Mouse (Mus musculus) stomach, embryonic 15.5 days (tissue): ENCODE data around the gene Agxt2. TPM values are rescaled to one million over a fixed set of nuclear protein-coding genes. Genes with fewer than 3 reads are reported as not detected.

Source experiments
- ATAC-seq: fragments of 200-750 bp; cut with Nextera tagmentation; 2 replicates; pipeline ENCODE4 v1.8.0; 2017; ENCODE audit warnings: low read depth, moderate number of reproducible peaks, moderate TSS enrichment; ENCODE audit not compliant: insufficient read depth, low FRiP score
- H3K27ac ChIP-seq: fragments of 300-500 bp; sonication (generic); 2 replicates; pipeline ENCODE4 v1.5.1; 2015; ENCODE audit warnings: mild to moderate bottlenecking, inconsistent platforms
- H3K27me3 ChIP-seq: fragments of 300-500 bp; sonication (generic); replicated peaks from 2 replicates; pipeline ENCODE4 v1.6.1; 2015; ENCODE audit warnings: inconsistent platforms
- H3K36me3 ChIP-seq: fragments of 300-500 bp; sonication (generic); 2 replicates; pipeline ENCODE4 v1.6.1; 2015; ENCODE audit warnings: inconsistent platforms
- H3K4me1 ChIP-seq: fragments of 300-500 bp; sonication (generic); 2 replicates; pipeline ENCODE4 v1.6.1; 2015; ENCODE audit warnings: inconsistent platforms
- H3K4me2 ChIP-seq: fragments of 300-500 bp; sonication (generic); 2 replicates; pipeline ENCODE4 v1.6.1; 2015; ENCODE audit warnings: mild to moderate bottlenecking, inconsistent platforms
- H3K4me3 ChIP-seq: fragments of 300-500 bp; sonication (generic); replicated peaks from 2 replicates; pipeline ENCODE4 v1.5.1; 2015; ENCODE audit warnings: inconsistent platforms
- H3K9ac ChIP-seq: fragments of 300-500 bp; sonication (generic); 2 replicates; pipeline ENCODE4 v1.6.1; 2015; ENCODE audit warnings: inconsistent platforms
- H3K9me3 ChIP-seq: fragments of 300-500 bp; sonication (generic); 2 replicates; pipeline ENCODE4 v1.6.1; 2016; ENCODE audit warnings: inconsistent platforms
- WGBS: fragments of 180-500 bp; shearing (Covaris S2); methylation state at CpG from one replicate; pipeline ENCODE4 v1.1.7; 2015; 5-methylcytosine and 5-hydroxymethylcytosine counted together
- polyA plus RNA-seq: library from polyadenylated mRNA; unstranded; fragments of >200 nt; fragmentation: Nextera tagmentation; extraction: Ambion mirVana; gene quantifications from 2 replicates; pipeline ENCODE4 v1.2.1, GENCODE M21; 2015

Gene Agxt2
- 0.28 and 0.80 TPM in 2 replicates for polyA plus RNA-seq

- Histone ChIP-seq H3K27ac (no peak within 1 kb of the TSS), H3K27me3 (no peaks in the 10 kb centered on the region), H3K36me3 (no peaks in the 10 kb centered on the region), H3K4me1 (no peaks in the 10 kb centered on the region), H3K9ac (no peak within 1 kb of the TSS), H3K9me3 (no peaks in the 10 kb centered on the region), H3K4me2 (no peak within 1 kb of the TSS), H3K4me3 (no peak within 1 kb of the TSS)
- ATAC-seq: peak; percentile 50; the same call in 1 of the 2 replicates
- 63% methylated on average over 9 of the region's 9 CpGs for WGBS
Observed at GRCm38 (mm10) chr15:10358039-10358948, at the start of gene Agxt2. Gene Agxt2 (plus strand): TSS chr15:10358532.

GRCm38 (mm10) chr15:10311826-10312225 is 46.5 kb upstream of the Agxt2 start:
- H3K4me2 ChIP-seq: no peak overlapping the region
- no peak overlapping the region for H3K4me3 ChIP-seq
- H3K36me3 ChIP-seq: no peaks in the 10 kb centered on the region
- no peaks in the 10 kb centered on the region for H3K4me1 ChIP-seq
- H3K27ac ChIP-seq: no peak overlapping the region
- WGBS: 67% methylated on average over 5 of the region's 5 CpGs
- no peaks in the 10 kb centered on the region for H3K27me3 ChIP-seq
- H3K9ac ChIP-seq: no peak overlapping the region
- no peak for ATAC-seq
- no peaks in the 10 kb centered on the region for H3K9me3 ChIP-seq

- no peaks in the 10 kb centered on the region for H3K27me3 ChIP-seq
- no peak; the same call in 1 of the 2 replicates for ATAC-seq
- no peak overlapping the region for H3K9ac ChIP-seq
- no peak overlapping the region for H3K4me2 ChIP-seq
- H3K4me1 ChIP-seq: no peaks in the 10 kb centered on the region
- no peak overlapping the region for H3K4me3 ChIP-seq
- no peaks in the 10 kb centered on the region for H3K9me3 ChIP-seq
- 48% methylated on average over 7 of the region's 7 CpGs for WGBS
- H3K27ac ChIP-seq: no peak overlapping the region
- H3K36me3 ChIP-seq: no peaks in the 10 kb centered on the region
Observed at GRCm38 (mm10) chr15:10313522-10314455, 44.5 kb upstream of the Agxt2 start.

- H3K36me3 ChIP-seq: no peaks in the 10 kb centered on the region
- H3K4me1 ChIP-seq: no peaks in the 10 kb centered on the region
- no peak within 1 kb of the TSS for H3K27ac ChIP-seq
- H3K4me3 ChIP-seq: no peak within 1 kb of the TSS
- no peaks in the 10 kb centered on the region for H3K9me3 ChIP-seq
- no peaks in the 10 kb centered on the region for H3K27me3 ChIP-seq
- 84% methylated on average over 2 of the region's 2 CpGs for WGBS
- H3K9ac ChIP-seq: no peak within 1 kb of the TSS
- ATAC-seq: no peak
- no peak within 1 kb of the TSS for H3K4me2 ChIP-seq
Observed at GRCm38 (mm10) chr15:10325080-10325479, 33.3 kb upstream of the Agxt2 start, which contains the start of gene Gm21973. Gene Gm21973 (plus strand): TSS chr15:10325380.

- no peaks in the 10 kb centered on the region for H3K9me3 ChIP-seq
- H3K27ac ChIP-seq: no peak overlapping the region
- ATAC-seq: no peak
- no peak overlapping the region for H3K9ac ChIP-seq
- no peaks in the 10 kb centered on the region for H3K27me3 ChIP-seq
- H3K4me1 ChIP-seq: no peaks in the 10 kb centered on the region
- no peaks in the 10 kb centered on the region for H3K36me3 ChIP-seq
- no peak overlapping the region for H3K4me2 ChIP-seq
- WGBS: 78% methylated on average over 3 of the region's 3 CpGs
- H3K4me3 ChIP-seq: no peak overlapping the region
Observed at GRCm38 (mm10) chr15:10330626-10331025, 27.7 kb upstream of the Agxt2 start.

- ATAC-seq: no peak
- Histone ChIP-seq H3K27ac (no peak overlapping the region), H3K9ac (no peak overlapping the region), H3K36me3 (no peaks in the 10 kb centered on the region), H3K27me3 (no peaks in the 10 kb centered on the region), H3K4me1 (no peaks in the 10 kb centered on the region), H3K9me3 (no peaks in the 10 kb centered on the region), H3K4me3 (no peak overlapping the region), H3K4me2 (no peak overlapping the region)
- WGBS: 95% methylated on average over 1 of the region's 1 CpGs
Observed at GRCm38 (mm10) chr15:10332566-10332965, 25.8 kb upstream of the Agxt2 start.

- Histone ChIP-seq H3K9ac (no peak overlapping the region), H3K4me1 (no peaks in the 10 kb centered on the region), H3K36me3 (no peaks in the 10 kb centered on the region), H3K27ac (no peak overlapping the region), H3K27me3 (no peaks in the 10 kb centered on the region), H3K4me2 (no peak overlapping the region), H3K9me3 (no peaks in the 10 kb centered on the region), H3K4me3 (no peak overlapping the region)
- 75% methylated on average over 3 of the region's 3 CpGs for WGBS
- ATAC-seq: no peak
Observed at GRCm38 (mm10) chr15:10338606-10339005, 19.7 kb upstream of the Agxt2 start.

- Histone ChIP-seq H3K36me3 (no peaks in the 10 kb centered on the region), H3K9me3 (no peaks in the 10 kb centered on the region), H3K27ac (no peak overlapping the region), H3K4me1 (no peaks in the 10 kb centered on the region), H3K27me3 (no peaks in the 10 kb centered on the region), H3K9ac (no peak overlapping the region), H3K4me2 (no peak overlapping the region), H3K4me3 (no peak overlapping the region)
- WGBS: 82% methylated on average over 6 of the region's 6 CpGs
- no peak for ATAC-seq
Observed at GRCm38 (mm10) chr15:10347044-10347443, 11.3 kb upstream of the Agxt2 start.

- Histone ChIP-seq H3K36me3 (no peaks in the 10 kb centered on the region), H3K9me3 (no peaks in the 10 kb centered on the region), H3K27me3 (no peaks in the 10 kb centered on the region), H3K4me1 (no peaks in the 10 kb centered on the region), H3K4me3 (no peak overlapping the region), H3K4me2 (no peak overlapping the region), H3K27ac (no peak overlapping the region), H3K9ac (no peak overlapping the region)
- WGBS: 90% methylated on average over 2 of the region's 2 CpGs
- no peak for ATAC-seq
Observed at GRCm38 (mm10) chr15:10366331-10366730, 8.0 kb downstream of the Agxt2 start.

- 42% methylated on average over 3 of the region's 3 CpGs for WGBS
- H3K9me3 ChIP-seq: no peaks in the 10 kb centered on the region
- no peaks in the 10 kb centered on the region for H3K27me3 ChIP-seq
- no peaks in the 10 kb centered on the region for H3K36me3 ChIP-seq
- no peak for ATAC-seq
- H3K4me3 ChIP-seq: no peak overlapping the region
- no peak overlapping the region for H3K9ac ChIP-seq
- no peak overlapping the region for H3K4me2 ChIP-seq
- H3K4me1 ChIP-seq: no peaks in the 10 kb centered on the region
- no peak overlapping the region for H3K27ac ChIP-seq
Observed at GRCm38 (mm10) chr15:10375404-10375803, 17.1 kb downstream of the Agxt2 start.

GRCm38 (mm10) chr15:10378338-10378959 is 20.1 kb downstream of the Agxt2 start:
- ATAC-seq: no peak
- WGBS: 79% methylated on average over 4 of the region's 4 CpGs
- H3K4me3 ChIP-seq: no peak overlapping the region
- H3K36me3 ChIP-seq: no peaks in the 10 kb centered on the region
- no peak overlapping the region for H3K27ac ChIP-seq
- no peaks in the 10 kb centered on the region for H3K27me3 ChIP-seq
- no peak overlapping the region for H3K9ac ChIP-seq
- H3K4me1 ChIP-seq: no peaks in the 10 kb centered on the region
- no peaks in the 10 kb centered on the region for H3K9me3 ChIP-seq
- no peak overlapping the region for H3K4me2 ChIP-seq
